Comparison of ENCODE assay signal across 8 mouse cellular contexts in genomic region chr14:26357242-26357641, GRCm38 (mm10).
DNase-seq lines count a peak whose midpoint lies in the region; ATAC-seq lines count a peak whose summit lies in the region.

No protein-coding gene starts in this region.

- peaks cover 8% of the 10 kb centered on the region for H3K4me1 ChIP-seq in intestine, embryonic 15.5 days (replicated peaks)

- H3K4me3 ChIP-seq in intestine, embryonic 15.5 days (replicated peaks): no peak overlapping the region

- no peak overlapping the region for H3K9ac ChIP-seq in intestine, embryonic 15.5 days

- H3K4me2 ChIP-seq in intestine, embryonic 15.5 days (replicated peaks): 0 out of 2 replicates have a peak overlapping the region, but pooled peaks have one; percentile 9

- WGBS in intestine, embryonic 15.5 days: 32% methylated on average over 6 of the region's 6 CpGs

- no peaks in the 10 kb centered on the region for H3K9me3 ChIP-seq in intestine, embryonic 15.5 days

- no peaks in the 10 kb centered on the region for H3K27me3 ChIP-seq in intestine, embryonic 15.5 days (replicated peaks)

- peak; percentile 78 for ATAC-seq in intestine, embryonic 15.5 days

- H3K36me3 ChIP-seq in intestine, embryonic 15.5 days: no peaks in the 10 kb centered on the region

- no peak overlapping the region for H3K27ac ChIP-seq in intestine, embryonic 15.5 days

- peak; percentile 2 for DNase-seq in gastrocnemius, adult 18-20 months (ENCODE audit: low spot score)
- no peak for DNase-seq in gastrocnemius, adult 8-10 months (ENCODE audit: low spot score in 2 of 2)
- peak; percentile 40 for DNase-seq in embryo, embryonic 10 days (ENCODE audit: low spot score)
- peak; percentile 4 for DNase-seq in lung, postnatal 25 days (ENCODE audit: low spot score)
- no peak for DNase-seq in frontal cortex, postnatal 25 days (ENCODE audit: low spot score in 2 of 2)
- DNase-seq in thymus, postnatal 0 days (ENCODE audit: low spot score): no peak
- DNase-seq in urinary bladder, postnatal 10 days (ENCODE audit: low spot score): no peak

Comparison
In these comparisons a context has a peak if more than half of its experiments do, and no peak if none do; other contexts are left out.
1. DNase-seq: peak in gastrocnemius, adult 18-20 months (single experiment), embryo, embryonic 10 days (single experiment) and lung, postnatal 25 days (single experiment); none in gastrocnemius, adult 8-10 months (0 of 2), frontal cortex, postnatal 25 days (0 of 2), thymus, postnatal 0 days (single experiment) and urinary bladder, postnatal 10 days (single experiment).